Mouse (Mus musculus) kidney, adult 11 months (tissue): Measurements from ENCODE around the gene Pik3r5.

Experiments used
- DNase-seq: peaks from one replicate; pipeline ENCODE4 v3.0.0; 2022

Pik3r5 gene

GRCm38 (mm10) chr11:68431699-68432360, at the start of gene Pik3r5:
TSS of gene Pik3r5 (plus strand) at chr11:68432121.
- DNase-seq = peak; percentile 45

DNA sequence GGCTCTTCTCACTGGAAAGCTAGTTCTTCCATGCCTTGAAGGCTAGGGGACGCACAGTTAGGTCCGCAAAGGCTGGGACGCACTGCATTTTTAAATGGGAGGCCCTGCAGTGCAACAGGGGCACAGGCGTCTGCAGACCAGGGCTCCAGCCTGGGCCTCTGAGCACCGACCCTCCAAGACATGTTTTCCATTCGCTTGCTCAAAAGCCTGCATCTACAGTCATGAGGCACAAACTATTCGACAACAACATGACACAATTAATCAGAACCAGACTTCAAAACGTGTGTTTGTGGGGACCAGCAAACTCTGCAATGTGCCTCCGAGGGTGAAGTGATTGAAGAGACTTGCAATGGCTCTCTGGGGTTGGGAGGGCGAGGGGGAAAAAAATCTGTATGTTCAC, 48.4 kb upstream of the Pik3r5 start:
- DNase-seq = no peak

- DNase-seq = no peak
Measured at GRCm38 (mm10) chr11:68384131-68384530, 47.8 kb upstream of the Pik3r5 start.

DNA sequence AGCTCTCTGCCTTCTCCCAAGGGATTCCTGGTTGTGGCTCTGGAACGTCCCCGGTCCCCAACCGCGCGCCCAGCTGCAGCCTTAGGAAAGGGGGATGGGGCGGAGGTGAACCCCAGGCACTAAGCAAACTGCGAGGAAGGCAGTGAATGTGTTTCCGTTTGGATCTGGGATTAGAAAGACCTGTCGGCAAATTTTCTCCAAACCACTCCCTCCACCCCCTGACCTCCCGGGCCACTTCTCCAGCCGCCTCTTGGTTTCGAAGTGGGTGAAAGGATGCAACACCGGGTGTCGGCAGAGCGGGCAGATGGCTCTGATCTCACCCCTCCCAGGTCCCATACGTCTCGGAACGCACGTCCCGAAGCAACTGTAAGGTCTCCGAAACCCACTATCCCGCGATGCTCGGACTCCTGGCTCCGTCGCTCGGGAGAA, 47.3 kb upstream of the Pik3r5 start:
- no peak for DNase-seq

GRCm38 (mm10) chr11:68385021-68385821, 46.7 kb upstream of the Pik3r5 start:
- no peak for DNase-seq

- no peak for DNase-seq
Measured at GRCm38 (mm10) chr11:68385921-68386588, 45.9 kb upstream of the Pik3r5 start.

- peak; percentile 82 for DNase-seq
Measured at GRCm38 (mm10) chr11:68386589-68387440, 45.1 kb upstream of the Pik3r5 start.

- DNase-seq = no peak
Measured at GRCm38 (mm10) chr11:68387441-68387760, 44.5 kb upstream of the Pik3r5 start.

DNA sequence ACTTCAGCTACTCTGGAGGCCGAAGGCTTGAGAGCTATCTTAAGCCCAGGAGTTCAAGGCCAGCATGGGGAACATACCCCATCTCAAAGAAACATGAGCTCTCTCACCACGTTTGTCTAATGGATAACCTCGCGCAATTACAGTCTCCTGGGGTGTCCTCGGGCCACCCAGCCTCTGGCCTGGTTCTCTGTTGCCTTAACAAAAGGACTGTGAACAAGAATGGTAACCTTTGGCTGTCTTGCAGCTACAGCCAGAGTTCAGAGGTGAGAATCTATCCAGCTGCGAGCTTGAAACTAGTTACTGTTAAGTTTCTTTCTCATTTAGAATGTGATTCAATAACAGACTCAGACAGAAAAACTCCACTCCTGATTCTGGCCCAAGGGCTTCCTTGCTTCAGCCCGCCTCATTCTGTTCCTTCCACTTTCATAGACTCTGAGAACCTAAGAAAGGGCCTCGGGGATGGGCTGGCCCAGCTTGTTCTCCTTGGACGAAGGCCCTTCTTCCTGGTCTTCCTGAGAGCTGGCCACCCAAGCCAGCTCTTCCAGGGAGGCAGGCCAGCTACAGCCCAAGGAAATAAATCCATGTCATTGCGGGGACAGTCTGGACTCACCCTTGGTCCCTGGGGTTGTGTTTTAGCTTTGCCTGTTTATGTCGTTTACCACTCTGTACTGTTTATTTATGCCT, 43.8 kb upstream of the Pik3r5 start:
- DNase-seq = peak; percentile 89

- DNase-seq = peak; percentile 76
Measured at GRCm38 (mm10) chr11:68388655-68389015, 43.3 kb upstream of the Pik3r5 start.

GRCm38 (mm10) chr11:68389621-68390020, 42.3 kb upstream of the Pik3r5 start:
- no peak for DNase-seq

GRCm38 (mm10) chr11:68390381-68391287, 41.3 kb upstream of the Pik3r5 start:
- DNase-seq = no peak

DNA sequence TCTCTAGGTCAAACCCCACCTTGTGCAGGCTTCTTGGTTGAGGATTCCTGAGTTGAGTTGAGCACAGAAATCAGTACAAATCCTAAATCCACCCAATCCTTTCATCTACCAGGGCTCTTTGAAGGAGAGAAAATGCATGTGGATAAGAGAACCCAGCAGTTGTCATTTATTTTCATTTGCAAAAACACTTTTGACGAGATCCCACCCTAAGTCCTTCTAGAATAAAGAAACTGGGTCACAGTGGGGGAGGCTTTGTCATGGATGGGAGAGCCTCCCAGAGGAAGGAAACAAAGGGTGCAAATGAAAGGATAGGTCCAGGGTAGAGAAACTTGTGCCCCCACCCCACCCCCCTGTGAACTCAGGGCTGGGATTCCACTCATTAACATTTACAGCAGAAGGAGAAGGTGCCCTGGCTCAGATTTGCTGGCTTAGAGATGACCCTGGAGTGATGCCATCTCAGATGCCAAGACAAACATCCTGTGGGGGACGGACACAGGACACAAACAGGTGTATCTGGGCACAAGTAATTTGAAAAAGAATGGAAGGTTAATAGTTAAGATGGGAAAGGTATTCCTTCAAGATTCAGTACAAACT, 37.9 kb upstream of the Pik3r5 start:
- peak; percentile 76 for DNase-seq

- DNase-seq = no peak
Measured at GRCm38 (mm10) chr11:68394749-68395148, 37.2 kb upstream of the Pik3r5 start.

DNA sequence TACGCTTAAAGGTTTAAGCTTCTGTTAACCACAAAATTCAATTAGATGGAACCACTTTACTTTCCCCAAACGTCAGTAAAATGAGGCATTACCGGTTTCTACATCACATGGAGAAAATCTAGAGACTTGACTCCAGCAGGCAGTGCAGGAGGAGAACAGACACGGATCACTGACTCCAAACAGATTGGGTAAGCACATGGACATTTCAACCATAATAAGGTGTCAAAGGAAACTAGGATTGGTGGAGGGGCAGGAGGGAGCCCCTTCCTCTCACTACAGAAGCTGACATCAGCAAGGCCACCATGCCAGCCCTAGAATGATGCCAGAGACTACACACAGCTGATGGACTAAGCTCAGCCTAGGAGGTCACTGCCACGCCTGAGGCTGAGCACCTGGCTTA, 36.4 kb upstream of the Pik3r5 start:
- DNase-seq = no peak

GRCm38 (mm10) chr11:68398891-68399547, 32.9 kb upstream of the Pik3r5 start:
- DNase-seq = no peak

- no peak for DNase-seq
Measured at GRCm38 (mm10) chr11:68399548-68400020, 32.3 kb upstream of the Pik3r5 start.

GRCm38 (mm10) chr11:68400021-68400671, 31.8 kb upstream of the Pik3r5 start:
- DNase-seq = peak; percentile 66

GRCm38 (mm10) chr11:68400727-68401219, 31.1 kb upstream of the Pik3r5 start, which contains the start of gene Ntn1:
TSS of gene Ntn1 (minus strand) at chr11:68400823.
- no peak for DNase-seq
